Mouse (Mus musculus): Measurements from ENCODE around the gene Psme3. TPM values are rescaled to one million over a fixed set of nuclear protein-coding genes. Genes with fewer than 3 reads are reported as not detected.

Gene Psme3
- polyA plus RNA-seq, 1 experiment from 2014 or later = 144 TPM

- Histone ChIP-seq H3K27me3 (no peaks in the 10 kb centered on the region), H3K9ac (no peak overlapping the region), H3K27ac (no peak overlapping the region), H3K4me2 (replicated peaks) (no peak overlapping the region), H3K4me1 (peaks cover 15% of the 10 kb centered on the region), H3K4me3 (no peak overlapping the region), H3K36me3 (no peaks in the 10 kb centered on the region), H3K9me3 (no peaks in the 10 kb centered on the region)
- WGBS = 87% methylated on average over 9 of the region's 9 CpGs
- no peak for ATAC-seq (ENCODE audit: low FRiP score, low read depth)
These were observed 19.7 kb downstream of the Psme3 start for GRCm38 (mm10) chr11:101335685-101336084.

GRCm38 (mm10) chr11:101338123-101338760, 22.2 kb downstream of the Psme3 start:
- Histone ChIP-seq H3K9me3 (no peaks in the 10 kb centered on the region), H3K27ac (0 out of 2 replicates have a peak overlapping the region, but pooled peaks have one; percentile 3), H3K36me3 (no peaks in the 10 kb centered on the region), H3K4me2 (replicated peaks) (peak overlapping the region; percentile 57), H3K4me1 (peaks cover 15% of the 10 kb centered on the region), H3K27me3 (no peaks in the 10 kb centered on the region), H3K9ac (peak overlapping the region; percentile 0; the same call in 1 of the 2 replicates), H3K4me3 (peak overlapping the region; percentile 33)
- ATAC-seq (ENCODE audit: low FRiP score, low read depth) = peak; percentile 80
- WGBS = 2% methylated on average over 9 of the region's 9 CpGs

- Histone ChIP-seq H3K4me1 (no peaks in the 10 kb centered on the region), H3K27ac (no peak overlapping the region), H3K4me2 (replicated peaks) (no peak overlapping the region), H3K9me3 (no peaks in the 10 kb centered on the region), H3K9ac (no peak overlapping the region), H3K27me3 (no peaks in the 10 kb centered on the region), H3K4me3 (no peak overlapping the region), H3K36me3 (no peaks in the 10 kb centered on the region)
- 74% methylated on average over 10 of the region's 10 CpGs for WGBS
- no peak for ATAC-seq (ENCODE audit: low FRiP score, low read depth)
These were observed 31.2 kb downstream of the Psme3 start for GRCm38 (mm10) chr11:101347083-101347775.

- Histone ChIP-seq H3K27ac (no peak overlapping the region), H3K36me3 (no peaks in the 10 kb centered on the region)
These were observed 32.8 kb downstream of the Psme3 start for GRCm38 (mm10) chr11:101348774-101349173.

GRCm38 (mm10) chr11:101349216-101349615, 33.2 kb downstream of the Psme3 start:
- Histone ChIP-seq H3K36me3 (no peaks in the 10 kb centered on the region), H3K4me2 (replicated peaks) (no peak overlapping the region), H3K4me3 (no peak overlapping the region), H3K27me3 (no peaks in the 10 kb centered on the region), H3K9me3 (no peaks in the 10 kb centered on the region), H3K9ac (no peak overlapping the region), H3K27ac (no peak overlapping the region), H3K4me1 (no peaks in the 10 kb centered on the region)
- no peak for ATAC-seq (ENCODE audit: low FRiP score, low read depth)
- WGBS = 60% methylated on average over 3 of the region's 3 CpGs

More at GRCm38 (mm10) chr11:101348774-101349173, 32.8 kb downstream of the Psme3 start:
- H3K4me1 ChIP-seq = no peaks in the 10 kb centered on the region
- H3K4me2 ChIP-seq (replicated peaks) = no peak overlapping the region
- 66% methylated on average over 7 of the region's 7 CpGs for WGBS
- no peak overlapping the region for H3K4me3 ChIP-seq
- H3K27me3 ChIP-seq = no peaks in the 10 kb centered on the region
- no peak for ATAC-seq (ENCODE audit: low FRiP score, low read depth)
- no peak overlapping the region for H3K9ac ChIP-seq
- H3K9me3 ChIP-seq = no peaks in the 10 kb centered on the region

- ATAC-seq (ENCODE audit: low FRiP score, low read depth) = no peak
- Histone ChIP-seq H3K4me2 (replicated peaks) (no peak overlapping the region), H3K4me3 (no peak overlapping the region), H3K4me1 (no peaks in the 10 kb centered on the region), H3K27ac (no peak overlapping the region), H3K9ac (no peak overlapping the region), H3K27me3 (no peaks in the 10 kb centered on the region), H3K9me3 (no peaks in the 10 kb centered on the region), H3K36me3 (no peaks in the 10 kb centered on the region)
- WGBS = 33% methylated on average over 11 of the region's 11 CpGs
These were observed 35.2 kb downstream of the Psme3 start for GRCm38 (mm10) chr11:101351100-101351720.

- Histone ChIP-seq H3K4me2 (replicated peaks) (no peak overlapping the region), H3K27ac (no peak overlapping the region), H3K9ac (no peak overlapping the region), H3K27me3 (no peaks in the 10 kb centered on the region), H3K4me3 (no peak overlapping the region), H3K4me1 (no peaks in the 10 kb centered on the region), H3K9me3 (no peaks in the 10 kb centered on the region), H3K36me3 (no peaks in the 10 kb centered on the region)
- WGBS = 47% methylated on average over 3 of the region's 3 CpGs
- ATAC-seq (ENCODE audit: low FRiP score, low read depth) = no peak
These were observed 35.7 kb downstream of the Psme3 start for GRCm38 (mm10) chr11:101351721-101352111.

GRCm38 (mm10) chr11:101353436-101353835, 37.4 kb downstream of the Psme3 start:
- Histone ChIP-seq H3K27me3 (no peaks in the 10 kb centered on the region), H3K9ac (no peak overlapping the region), H3K27ac (no peak overlapping the region), H3K4me2 (replicated peaks) (no peak overlapping the region), H3K4me3 (no peak overlapping the region), H3K9me3 (no peaks in the 10 kb centered on the region), H3K4me1 (no peaks in the 10 kb centered on the region), H3K36me3 (no peaks in the 10 kb centered on the region)
- WGBS = 89% methylated on average over 12 of the region's 12 CpGs
- ATAC-seq (ENCODE audit: low FRiP score, low read depth) = no peak

GRCm38 (mm10) chr11:101354438-101355010, 38.5 kb downstream of the Psme3 start:
- Histone ChIP-seq H3K9me3 (no peaks in the 10 kb centered on the region), H3K27me3 (no peaks in the 10 kb centered on the region), H3K4me3 (no peak overlapping the region), H3K36me3 (no peaks in the 10 kb centered on the region), H3K27ac (no peak overlapping the region), H3K9ac (no peak overlapping the region), H3K4me2 (replicated peaks) (no peak overlapping the region), H3K4me1 (no peaks in the 10 kb centered on the region)
- 78% methylated on average over 5 of the region's 5 CpGs for WGBS
- no peak for ATAC-seq (ENCODE audit: low FRiP score, low read depth)

- Histone ChIP-seq H3K9ac (no peak overlapping the region), H3K9me3 (no peaks in the 10 kb centered on the region), H3K4me1 (no peaks in the 10 kb centered on the region), H3K4me3 (no peak overlapping the region), H3K36me3 (no peaks in the 10 kb centered on the region), H3K4me2 (replicated peaks) (no peak overlapping the region), H3K27ac (no peak overlapping the region), H3K27me3 (no peaks in the 10 kb centered on the region)
- WGBS = 93% methylated on average over 2 of the region's 2 CpGs
- ATAC-seq (ENCODE audit: low FRiP score, low read depth) = no peak
These were observed 39.9 kb downstream of the Psme3 start for GRCm38 (mm10) chr11:101355916-101356315.

GRCm38 (mm10) chr11:101357505-101358182, 41.6 kb downstream of the Psme3 start:
- WGBS = 87% methylated on average over 3 of the region's 3 CpGs
- no peaks in the 10 kb centered on the region for H3K4me1 ChIP-seq
- H3K9ac ChIP-seq = no peak overlapping the region
- H3K27ac ChIP-seq = no peak overlapping the region
- H3K36me3 ChIP-seq = no peaks in the 10 kb centered on the region
- no peaks in the 10 kb centered on the region for H3K27me3 ChIP-seq
- H3K4me3 ChIP-seq = no peak overlapping the region
- no peaks in the 10 kb centered on the region for H3K9me3 ChIP-seq
- no peak overlapping the region for H3K4me2 ChIP-seq (replicated peaks)
- no peak for ATAC-seq (ENCODE audit: low FRiP score, low read depth)

GRCm38 (mm10) chr11:101359776-101360175, 43.8 kb downstream of the Psme3 start:
- H3K9me3 ChIP-seq = no peaks in the 10 kb centered on the region
- H3K27me3 ChIP-seq = no peaks in the 10 kb centered on the region
- H3K36me3 ChIP-seq = no peaks in the 10 kb centered on the region
- H3K27ac ChIP-seq = no peak overlapping the region
- no peak for ATAC-seq (ENCODE audit: low FRiP score, low read depth)
- 65% methylated on average over 9 of the region's 9 CpGs for WGBS
- no peak overlapping the region for H3K9ac ChIP-seq
- H3K4me1 ChIP-seq = no peaks in the 10 kb centered on the region
- no peak overlapping the region for H3K4me3 ChIP-seq
- H3K4me2 ChIP-seq (replicated peaks) = no peak overlapping the region

All from limb, embryonic 13.5 days (tissue).